Mouse (Mus musculus) liver, embryonic 16.5 days (tissue): ENCODE results near the gene Ttpal. TPM values are rescaled to one million over a fixed set of nuclear protein-coding genes. Genes with fewer than 3 reads are reported as not detected.
"Not testable (repeated sequence)": the region's sequence is repeated elsewhere in the genome, so short reads cannot be mapped to it uniquely, and the experiment has no call there.

ENCODE experiments used
- ATAC-seq: fragments of 200-750 bp; cut with Nextera tagmentation; 2 replicates; pipeline ENCODE4 v1.8.0; 2017; ENCODE audit warnings: low read depth, mild to moderate bottlenecking, moderate number of reproducible peaks, moderate library complexity
- H3K27ac ChIP-seq: fragments of 300-500 bp; sonication (generic); 2 replicates; pipeline ENCODE4 v1.5.1; 2014; ENCODE audit warnings: mild to moderate bottlenecking, low read length
- H3K27me3 ChIP-seq: fragments of 300-500 bp; sonication (generic); 2 replicates; pipeline ENCODE4 v1.6.1; 2014; ENCODE audit warnings: low read depth, low read length, mixed read lengths; ENCODE audit not compliant: control insufficient read depth, insufficient read depth
- H3K36me3 ChIP-seq: fragments of 300-500 bp; sonication (generic); 2 replicates; pipeline ENCODE4 v1.6.1; 2014; ENCODE audit warnings: mild to moderate bottlenecking; ENCODE audit not compliant: control insufficient read depth, insufficient read depth
- H3K4me1 ChIP-seq: fragments of 300-500 bp; sonication (generic); 2 replicates; pipeline ENCODE4 v1.6.1; 2014; ENCODE audit warnings: low read depth, low read length, mixed read lengths; ENCODE audit not compliant: control insufficient read depth
- H3K4me2 ChIP-seq: fragments of 300-500 bp; sonication (generic); 2 replicates; pipeline ENCODE4 v1.6.1; 2014; ENCODE audit warnings: low read depth, low read length, mixed read lengths
- H3K4me3 ChIP-seq: fragments of 300-500 bp; sonication (generic); 2 replicates; pipeline ENCODE4 v1.5.1; 2014; ENCODE audit warnings: low read depth, mild to moderate bottlenecking, low read length
- H3K9ac ChIP-seq: fragments of 300-500 bp; sonication (generic); 2 replicates; pipeline ENCODE4 v1.6.1; 2014; ENCODE audit warnings: low read depth, low read length
- H3K9me3 ChIP-seq: fragments of 300-500 bp; sonication (generic); replicated peaks from 2 replicates; pipeline ENCODE4 v1.6.1; 2016; ENCODE audit warnings: low read length; ENCODE audit not compliant: control insufficient read depth
- WGBS: fragments of 180-500 bp; shearing (Covaris S2); extraction: QIAGEN DNeasy Blood & Tissue Kit; methylation state at CpG from one replicate; pipeline ENCODE4 v1.1.7; 2014; ENCODE audit not compliant: insufficient replicate concordance; 5-methylcytosine and 5-hydroxymethylcytosine counted together
- polyA plus RNA-seq: library from polyadenylated mRNA; unstranded; fragments of >200 nt; fragmentation: Nextera tagmentation; extraction: Ambion mirVana; gene quantifications from 2 replicates; pipeline ENCODE4 v1.2.1, GENCODE M21; 2015

Ttpal gene
- polyA plus RNA-seq, 1 experiment from 2014 or later: 10.6 TPM

- WGBS: 2% methylated on average over 4 of the region's 4 CpGs
- peak overlapping the region; percentile 100 for H3K27ac ChIP-seq
- peak overlapping the region; percentile 100 for H3K4me3 ChIP-seq
- ATAC-seq: no peak
- peaks cover 41% of the 10 kb centered on the region for H3K4me1 ChIP-seq
- H3K9me3 ChIP-seq: no peaks in the 10 kb centered on the region
- H3K9ac ChIP-seq: peak overlapping the region; percentile 100
- H3K4me2 ChIP-seq: peak overlapping the region; percentile 77
- peaks cover 30% of the 10 kb centered on the region for H3K36me3 ChIP-seq
- no peaks in the 10 kb centered on the region for H3K27me3 ChIP-seq
Observed at GRCm38 (mm10) chr2:163644047-163644446, 41.9 kb downstream of the Ttpal start.

DNA sequence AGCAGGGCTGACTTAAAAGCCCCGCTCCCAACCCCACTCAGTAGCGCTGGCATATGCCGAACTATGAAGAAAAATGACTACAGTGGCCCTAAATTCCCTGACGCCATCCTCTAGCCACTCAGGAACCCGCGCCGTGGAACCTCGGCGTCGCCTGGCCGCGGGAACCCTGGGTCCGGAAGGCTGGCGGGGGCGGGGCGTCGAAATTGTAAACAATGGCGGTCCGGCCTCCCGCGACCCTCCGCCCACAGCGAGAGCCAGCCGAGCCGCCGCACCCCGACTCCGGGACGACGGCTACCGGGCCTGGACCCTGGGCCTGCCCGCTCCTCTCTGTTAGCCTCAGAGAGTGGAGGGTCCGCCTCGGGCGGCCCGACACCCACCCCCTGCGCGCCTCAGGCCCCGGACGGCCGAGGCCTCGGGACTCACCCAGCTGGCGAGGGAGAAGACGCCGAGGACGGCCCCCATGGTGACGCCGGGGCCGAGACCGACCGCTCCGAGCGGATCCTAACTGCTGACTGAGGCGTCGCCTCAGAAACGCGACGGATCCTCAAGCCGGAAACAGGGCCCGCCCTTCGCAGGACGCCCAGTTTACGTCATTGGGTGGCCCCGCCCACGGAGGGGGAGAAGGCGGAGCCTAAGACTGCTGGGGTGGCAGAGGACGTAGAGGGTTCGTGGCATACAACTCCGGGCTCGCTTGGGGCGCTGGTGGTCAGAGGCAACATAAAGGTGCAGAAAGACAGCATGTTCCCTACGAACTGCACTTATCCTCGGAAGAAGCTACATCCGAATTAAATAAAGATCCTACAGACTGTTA lies 42.7 kb downstream of the Ttpal start, which contains the start of gene Serinc3:
Serinc3 (minus strand) TSS at position 557 of the 811 bp plus-strand sequence.
- under 1% methylated on average over 74 of the region's 74 CpGs for WGBS
- Histone ChIP-seq H3K9ac (peak within 1 kb of the TSS; percentile 100), H3K36me3 (peaks cover 24% of the 10 kb centered on the region), H3K27ac (peak within 1 kb of the TSS; percentile 100), H3K9me3 (no peaks in the 10 kb centered on the region), H3K27me3 (no peaks in the 10 kb centered on the region), H3K4me1 (peaks cover 35% of the 10 kb centered on the region), H3K4me2 (peak within 1 kb of the TSS; percentile 77), H3K4me3 (peak within 1 kb of the TSS; percentile 100)
- ATAC-seq: peak; percentile 83

DNA sequence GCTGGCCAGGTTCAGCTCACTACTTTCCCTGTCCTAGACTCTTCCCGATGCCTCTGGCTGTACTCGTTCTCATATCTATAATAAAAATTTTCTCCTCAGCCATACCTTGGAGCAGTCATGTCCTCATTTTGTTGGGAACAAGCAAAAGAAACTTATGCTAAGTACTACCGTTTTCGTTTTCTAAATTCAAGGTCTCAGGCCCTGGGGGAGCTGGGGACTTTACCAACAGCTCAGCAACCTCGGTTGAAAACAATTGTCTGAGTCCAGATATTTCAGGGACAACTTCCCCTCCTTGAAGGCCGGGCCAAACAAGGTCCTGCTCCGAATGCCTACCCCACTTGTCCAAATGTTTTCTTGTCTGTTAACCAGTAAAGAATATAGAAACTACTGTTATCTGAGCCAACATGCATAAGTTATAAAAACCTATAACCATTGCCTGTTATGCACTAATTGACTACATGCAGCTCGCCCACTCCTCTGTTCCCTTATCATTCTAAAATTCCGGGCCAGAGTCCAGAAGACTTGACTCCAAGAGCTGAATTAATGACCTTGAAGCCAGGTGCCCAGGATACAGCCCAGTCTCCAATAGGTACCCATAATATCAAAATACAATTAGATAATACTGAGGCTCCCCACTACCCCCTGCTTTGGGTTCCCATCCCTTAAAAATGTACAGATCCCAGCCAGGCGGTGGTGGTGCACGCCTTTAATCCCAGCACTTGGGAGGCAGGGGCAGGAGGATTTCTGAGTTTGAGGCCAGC lies 43.8 kb downstream of the Ttpal start:
- Histone ChIP-seq H3K27ac (peak overlapping the region; percentile 100), H3K36me3 (peaks cover 13% of the 10 kb centered on the region), H3K9ac (peak overlapping the region; percentile 53), H3K4me2 (peak overlapping the region; percentile 63), H3K4me1 (peaks cover 24% of the 10 kb centered on the region), H3K4me3 (peak overlapping the region; percentile 100; the same call in 1 of the 2 replicates), H3K9me3 (no peaks in the 10 kb centered on the region), H3K27me3 (no peaks in the 10 kb centered on the region)
- no peak for ATAC-seq
- 43% methylated on average over 11 of the region's 11 CpGs for WGBS

DNA sequence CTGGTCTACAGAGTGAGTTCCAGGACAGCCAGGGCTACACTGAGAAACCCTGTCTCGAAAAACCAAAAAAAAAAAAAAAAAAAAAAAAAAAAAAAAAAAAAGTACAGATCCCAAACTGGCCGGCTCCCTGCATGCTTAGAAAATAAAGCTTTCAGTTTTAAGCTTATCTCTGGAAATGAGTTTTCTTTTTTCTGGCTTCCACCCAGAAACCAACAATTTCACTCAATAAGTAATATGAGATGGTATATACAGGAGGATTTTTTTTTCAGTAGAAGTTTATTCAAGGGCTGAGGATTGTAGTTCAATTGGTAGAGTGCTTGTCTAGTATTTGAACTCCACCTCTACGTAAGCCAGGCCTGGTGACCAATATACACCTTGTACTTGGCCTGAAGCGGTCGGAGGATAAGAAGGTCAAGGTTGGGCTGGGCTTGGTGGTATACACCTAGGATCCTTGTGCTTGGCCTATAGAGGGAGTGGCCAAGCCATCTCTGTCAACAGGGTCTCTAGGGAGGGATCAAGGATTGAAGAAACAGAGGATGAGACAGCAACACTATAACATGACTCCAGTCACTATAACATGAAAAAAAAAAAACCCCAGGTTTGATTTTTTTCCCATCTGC lies 44.5 kb downstream of the Ttpal start:
- Histone ChIP-seq H3K4me1 (peaks cover 17% of the 10 kb centered on the region), H3K9me3 (no peaks in the 10 kb centered on the region; the same call in 1 of the 2 replicates), H3K9ac (no peak overlapping the region), H3K4me3 (no peak overlapping the region), H3K36me3 (peaks cover 6% of the 10 kb centered on the region), H3K27me3 (no peaks in the 10 kb centered on the region), H3K27ac (no peak overlapping the region; the same call in 1 of the 2 replicates), H3K4me2 (no peak overlapping the region)
- 77% methylated on average over 5 of the region's 5 CpGs for WGBS
- ATAC-seq: no peak

GRCm38 (mm10) chr2:163655699-163656098 lies 53.6 kb downstream of the Ttpal start:
- H3K27ac ChIP-seq, H3K9me3 ChIP-seq, H3K4me3 ChIP-seq, ATAC-seq, H3K36me3 ChIP-seq, H3K4me2 ChIP-seq, H3K9ac ChIP-seq, H3K27me3 ChIP-seq: not testable (repeated sequence)
- H3K4me1 ChIP-seq: peaks cover 20% of the 10 kb centered on the region
- 84% methylated on average over 8 of the region's 12 CpGs for WGBS

DNA sequence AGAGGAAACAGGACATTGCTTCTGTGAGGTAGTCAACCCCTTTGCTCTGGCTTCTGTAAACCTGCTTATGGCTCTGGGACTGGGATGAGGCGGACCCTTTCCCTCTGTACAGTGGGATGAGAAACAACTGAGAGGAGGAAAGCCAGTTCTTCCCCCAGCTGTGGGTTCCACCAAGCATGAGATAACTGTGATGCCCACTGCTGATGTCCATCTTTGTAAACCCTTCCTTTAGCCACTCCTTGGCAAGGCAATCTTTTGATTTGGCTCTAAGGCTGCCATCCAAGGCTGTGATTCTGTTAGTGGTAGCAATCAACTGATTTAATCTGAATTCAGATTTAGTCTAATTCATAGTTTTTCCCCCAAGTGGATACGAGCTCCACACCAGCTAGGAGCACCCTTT lies 55.4 kb downstream of the Ttpal start:
- Histone ChIP-seq H3K27me3 (no peaks in the 10 kb centered on the region), H3K4me2 (peak overlapping the region; percentile 90; the same call in 1 of the 2 replicates), H3K9me3 (no peaks in the 10 kb centered on the region), H3K36me3 (no peaks in the 10 kb centered on the region), H3K27ac (no peak overlapping the region), H3K4me1 (peaks cover 31% of the 10 kb centered on the region), H3K9ac (no peak overlapping the region), H3K4me3 (no peak overlapping the region)
- WGBS: 85% methylated on average over 2 of the region's 2 CpGs
- ATAC-seq: no peak

GRCm38 (mm10) chr2:163657975-163658886 lies 56.1 kb downstream of the Ttpal start, which contains the start of gene Pkig:
Pkig (plus strand) TSS chr2:163658386.
- ATAC-seq: peak; percentile 94
- peaks cover 31% of the 10 kb centered on the region for H3K4me1 ChIP-seq
- H3K36me3 ChIP-seq: no peaks in the 10 kb centered on the region
- WGBS: under 1% methylated on average over 71 of the region's 71 CpGs
- no peaks in the 10 kb centered on the region for H3K27me3 ChIP-seq
- no peaks in the 10 kb centered on the region for H3K9me3 ChIP-seq
- H3K9ac ChIP-seq: peak within 1 kb of the TSS; percentile 96
- H3K4me3 ChIP-seq: peak within 1 kb of the TSS; percentile 94
- peak within 1 kb of the TSS; percentile 88 for H3K27ac ChIP-seq
- peak within 1 kb of the TSS; percentile 90 for H3K4me2 ChIP-seq

- H3K9ac ChIP-seq: peak overlapping the region; percentile 96
- 1% methylated on average over 8 of the region's 8 CpGs for WGBS
- peak overlapping the region; percentile 88 for H3K27ac ChIP-seq
- peak overlapping the region; percentile 90 for H3K4me2 ChIP-seq
- H3K27me3 ChIP-seq: no peaks in the 10 kb centered on the region
- H3K9me3 ChIP-seq: no peaks in the 10 kb centered on the region
- H3K36me3 ChIP-seq: no peaks in the 10 kb centered on the region
- ATAC-seq: 0 out of 2 replicates have a peak, but pooled peaks have one; percentile 3
- H3K4me3 ChIP-seq: peak overlapping the region; percentile 94
- peaks cover 31% of the 10 kb centered on the region for H3K4me1 ChIP-seq
Observed at GRCm38 (mm10) chr2:163658941-163659340, 56.8 kb downstream of the Ttpal start.
